Mouse (Mus musculus) MEL-GATA-1-ER (cell line): Measurements from ENCODE around the gene Suz12.
A peak's percentile ranks its signal among the peaks of the same experiment; 100 is the strongest.

Source experiments
- DNase-seq: peaks from one replicate; pipeline ENCODE4 v3.0.0-alpha.2; 2012; ENCODE audit warnings: low read depth; ENCODE audit errors: extremely low read depth

Gene Suz12

DNA sequence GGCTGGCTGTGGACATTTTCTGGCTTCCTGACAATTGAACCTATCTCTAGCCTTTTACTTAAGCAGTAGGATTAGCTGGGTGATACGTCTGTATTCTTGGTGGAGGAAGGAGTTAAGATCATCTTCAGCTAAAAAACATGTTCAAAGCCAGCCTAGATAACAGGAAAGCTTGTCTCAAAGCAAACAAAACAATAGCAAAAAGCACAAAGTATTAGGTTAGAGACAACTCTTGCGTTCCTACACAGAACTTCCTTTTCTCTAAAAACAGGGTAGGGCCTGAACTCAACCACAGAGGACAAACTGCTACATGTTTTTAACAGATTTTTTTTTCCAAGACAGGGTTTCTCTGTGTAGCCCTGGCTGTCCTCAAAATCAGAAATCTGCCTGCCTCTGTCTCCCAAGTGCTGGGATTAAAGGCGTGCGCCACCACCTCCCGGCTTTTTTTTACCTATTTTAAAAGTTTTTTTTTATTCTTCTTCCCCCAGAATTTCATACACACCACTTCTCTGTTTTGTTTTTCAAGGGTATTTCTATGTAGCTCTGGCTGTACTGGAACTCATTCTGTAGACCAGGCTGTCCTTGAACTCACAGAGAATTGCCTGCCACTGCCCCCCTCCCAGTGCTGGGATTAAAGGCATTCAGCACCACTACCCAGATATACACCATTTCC is 82.8 kb downstream of the Suz12 start:
- DNase-seq: peak; percentile 30

DNA sequence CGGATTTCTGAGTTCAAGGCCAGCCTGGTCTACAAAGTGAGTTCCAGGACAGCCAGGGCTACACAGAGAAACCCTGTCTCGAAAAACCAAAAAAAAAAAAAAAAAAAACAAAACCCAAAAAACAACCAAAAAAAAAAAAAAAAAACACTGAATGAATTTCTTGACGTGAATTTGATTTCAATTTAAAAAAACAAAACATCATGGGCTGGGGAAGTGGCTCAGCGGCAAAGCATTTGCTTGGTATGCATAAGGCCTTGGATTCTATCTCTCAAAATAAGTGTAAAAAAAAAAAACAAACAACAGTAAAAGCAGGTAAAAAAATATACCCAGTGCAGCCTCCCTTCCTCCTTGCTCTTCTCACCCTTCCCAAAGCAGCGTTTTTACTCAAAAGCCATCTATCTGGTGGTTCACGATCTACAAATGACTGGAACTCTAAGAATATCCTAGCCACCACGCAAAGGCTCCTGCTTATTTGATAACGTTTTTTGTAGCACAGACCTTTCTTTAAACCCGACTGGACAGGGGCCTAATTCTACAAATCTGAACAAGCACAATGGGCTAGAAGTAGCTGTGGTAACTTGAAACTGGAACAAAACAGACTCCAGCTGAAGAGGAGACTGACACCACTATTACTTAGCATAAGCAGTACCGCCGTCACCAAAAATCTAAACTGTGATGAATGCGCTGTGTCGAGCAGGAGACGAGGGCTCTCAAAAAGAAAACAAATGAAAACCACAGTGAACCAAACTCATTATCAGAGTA is 85.1 kb downstream of the Suz12 start:
- DNase-seq: peak; percentile 13

DNA sequence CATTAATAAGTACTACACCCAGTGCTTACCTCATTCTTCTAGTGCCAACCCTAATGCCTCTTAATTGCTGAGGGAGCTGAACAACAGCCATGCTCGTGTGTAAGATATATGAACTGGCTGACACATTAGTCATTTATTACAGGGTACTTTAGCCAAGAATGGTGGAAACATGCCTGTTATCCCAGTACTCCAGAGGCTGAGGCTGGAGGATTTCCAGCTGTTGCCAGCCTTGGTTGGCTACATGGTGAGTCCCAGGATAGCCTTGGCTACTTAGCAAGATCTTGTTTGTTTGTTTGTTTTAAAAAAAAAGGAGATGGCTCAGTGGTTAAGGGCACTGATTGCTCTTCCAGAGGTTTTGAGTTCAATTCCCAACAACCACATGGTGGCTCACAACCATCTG is 85.9 kb downstream of the Suz12 start:
- no peak for DNase-seq

DNA sequence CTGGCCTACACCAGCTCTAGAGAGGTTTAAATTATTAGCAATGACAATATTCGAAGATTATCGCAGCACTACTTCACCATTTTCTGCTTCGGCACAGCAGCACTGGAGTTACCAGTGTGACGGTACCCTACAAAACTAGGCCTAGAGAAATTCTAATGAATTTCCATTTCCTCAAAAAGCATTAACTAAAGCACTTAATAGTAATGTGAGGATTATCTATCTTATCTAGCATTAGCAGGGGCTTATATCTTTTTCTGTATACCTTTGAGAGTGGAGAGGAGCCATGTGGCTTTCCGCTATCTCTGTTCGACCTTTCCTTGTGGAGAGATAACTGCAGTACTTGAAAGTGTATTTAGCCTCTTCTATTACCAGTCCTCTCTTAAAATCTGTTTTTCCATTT is 86.8 kb downstream of the Suz12 start:
- peak; percentile 54 for DNase-seq

DNA sequence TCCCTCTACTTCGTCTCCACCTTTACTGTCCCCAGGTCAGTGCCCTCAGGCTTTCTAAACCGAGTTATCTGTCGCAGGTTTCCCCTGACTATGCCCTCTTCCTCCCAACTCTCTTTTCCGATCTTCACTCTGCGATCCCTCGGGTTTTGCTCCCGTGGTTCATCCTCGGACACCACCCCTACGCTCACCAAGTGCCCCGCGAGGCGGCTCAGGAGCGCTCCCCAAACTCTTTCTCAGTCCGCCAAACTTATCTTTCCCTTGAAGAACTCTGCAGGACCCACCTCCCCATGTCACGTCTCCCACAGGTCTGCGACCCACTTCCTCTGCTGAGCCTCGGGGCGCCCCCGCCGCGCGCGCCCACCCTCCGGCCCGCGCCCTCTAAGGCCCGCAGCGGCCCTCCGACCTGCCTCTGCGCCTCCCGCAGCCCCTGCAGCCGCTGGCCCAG is 87.5 kb downstream of the Suz12 start:
- DNase-seq: peak; percentile 25

DNA sequence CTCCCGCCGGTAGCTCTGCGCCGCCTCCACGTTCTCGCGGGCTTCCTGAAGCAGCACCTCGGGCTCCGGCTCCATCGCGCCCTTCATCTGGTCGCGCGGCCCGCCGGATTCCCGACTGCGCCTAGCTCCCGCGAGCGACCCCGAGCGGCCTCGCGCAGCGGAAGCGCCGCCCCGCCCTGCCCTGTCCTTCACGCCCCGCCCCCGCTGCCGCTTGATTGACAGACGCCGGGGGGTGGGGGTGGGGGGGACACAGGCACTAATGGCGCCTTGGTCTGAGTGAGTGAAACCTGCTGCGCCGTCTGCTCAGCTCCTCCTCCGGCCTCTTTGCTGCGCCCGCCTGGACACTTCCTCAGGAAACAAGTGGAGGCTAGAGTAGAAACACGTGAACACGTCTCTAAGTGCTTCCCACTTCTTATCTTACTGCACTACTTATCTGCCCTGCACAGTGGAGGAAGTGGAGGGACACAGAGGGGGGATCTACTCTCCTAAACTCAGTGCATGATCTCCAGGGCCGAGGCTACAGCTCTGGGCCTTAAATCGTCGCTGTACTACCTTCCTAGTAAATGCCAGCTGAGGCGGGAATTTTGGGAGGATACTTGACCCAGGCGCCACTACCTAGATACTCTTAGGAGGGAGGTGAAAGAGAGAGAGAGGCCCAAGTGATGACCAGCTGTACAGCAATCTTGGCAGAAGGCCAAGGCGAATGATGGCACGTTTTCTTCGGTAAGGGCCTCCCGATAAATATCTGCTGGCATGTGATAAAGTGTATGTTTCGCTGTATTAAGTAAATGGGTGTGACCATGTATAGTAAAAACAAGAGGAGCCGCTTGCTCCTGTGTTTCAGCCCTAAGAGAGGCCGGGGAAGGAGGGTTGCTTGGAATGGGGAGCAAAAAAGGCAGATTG is 88.2 kb downstream of the Suz12 start, which contains the start of gene Crlf3:
Gene Crlf3 (minus strand): TSS at position 166 of the 903 bp plus-strand sequence.
- DNase-seq: peak; percentile 99

DNA sequence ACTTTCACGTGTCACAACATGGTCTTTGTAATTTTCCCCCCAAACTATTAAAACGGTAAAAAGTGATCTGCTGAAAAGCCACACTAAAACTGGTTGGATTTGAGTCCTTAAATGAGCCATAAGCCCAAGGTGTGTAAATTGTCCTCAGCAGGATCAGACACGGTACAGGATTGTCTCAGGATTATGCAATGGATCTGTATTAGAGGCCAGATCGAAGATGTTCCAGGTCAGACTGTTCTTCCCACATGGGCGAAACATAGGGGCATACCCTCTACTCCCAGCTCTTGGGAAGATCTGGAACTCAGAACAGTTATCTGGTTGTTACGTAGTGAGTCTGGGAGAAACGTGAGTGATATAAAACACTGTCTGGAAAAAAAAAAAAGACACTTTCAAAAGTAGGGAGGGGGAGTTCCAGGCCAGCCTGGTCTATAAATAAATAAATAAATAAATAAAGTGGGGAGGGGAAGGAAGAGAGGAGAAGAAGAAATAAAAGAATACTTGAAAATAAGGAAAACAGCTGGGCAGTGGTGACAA is 88.9 kb downstream of the Suz12 start:
- no peak for DNase-seq
